Mouse (Mus musculus): ENCODE results near the gene B4gat1.

GRCm38 (mm10) chr19:5041588-5041987 is 3.0 kb downstream of the B4gat1 start:
- TF ChIP-seq HCFC1 (IDR thresholded peaks at IDR 0.05; ENCODE audit: borderline replicate concordance, insufficient read depth, low read length): no peak
- TF ChIP-seq MAFK (IDR thresholded peaks at IDR 0.05; ENCODE audit: insufficient read depth, low read depth, low read length): no peak
- no peak for TF ChIP-seq ZC3H11A (IDR thresholded peaks at IDR 0.05; ENCODE audit: borderline replicate concordance, low read depth, low read length)

All from ES-E14 (cell line).